Mouse (Mus musculus): ENCODE data around the gene Rexo4.

The Rexo4 gene

GRCm38 (mm10) chr2:26941539-26941938 lies 22.6 kb downstream of the Rexo4 start:
- peak; percentile 95 for DNase-seq

GRCm38 (mm10) chr2:26936425-26936824 lies 27.8 kb downstream of the Rexo4 start:
- DNase-seq = no peak

GRCm38 (mm10) chr2:26935286-26935685 lies 28.9 kb downstream of the Rexo4 start:
- no peak for DNase-seq

- DNase-seq = peak; percentile 99
Observed at GRCm38 (mm10) chr2:26933304-26934055, 30.7 kb downstream of the Rexo4 start, which contains the start of the genes Surf4 and Stkld1. Gene Surf4, minus strand, starts transcription at chr2:26933928. Gene Stkld1, plus strand, starts transcription at chr2:26934047.

GRCm38 (mm10) chr2:26932473-26933303 lies 31.5 kb downstream of the Rexo4 start:
- no peak for DNase-seq

GRCm38 (mm10) chr2:26930390-26930789 lies 33.8 kb downstream of the Rexo4 start:
- DNase-seq = no peak

- no peak for DNase-seq
Observed at GRCm38 (mm10) chr2:26927745-26928476, 36.3 kb downstream of the Rexo4 start.

- DNase-seq = peak; percentile 94
Observed at GRCm38 (mm10) chr2:26921784-26922183, 42.4 kb downstream of the Rexo4 start.

- DNase-seq = no peak
Observed at GRCm38 (mm10) chr2:26920190-26920855, 43.9 kb downstream of the Rexo4 start.

- no peak for DNase-seq
Observed at GRCm38 (mm10) chr2:26919684-26920083, 44.5 kb downstream of the Rexo4 start.

- DNase-seq = no peak
Observed at GRCm38 (mm10) chr2:26916738-26917137, 47.4 kb downstream of the Rexo4 start.

- peak; percentile 99 for DNase-seq
Observed at GRCm38 (mm10) chr2:26915927-26916728, 48.1 kb downstream of the Rexo4 start, which contains the start of the genes Surf2 and Surf1. Gene Surf2, plus strand, starts transcription at chr2:26916367. Gene Surf1, minus strand, starts transcription at chr2:26916530.

GRCm38 (mm10) chr2:26914148-26914941 lies 49.8 kb downstream of the Rexo4 start:
- DNase-seq = no peak

GRCm38 (mm10) chr2:26913416-26914147 lies 50.6 kb downstream of the Rexo4 start:
- DNase-seq = no peak

- DNase-seq = peak; percentile 78
Observed at GRCm38 (mm10) chr2:26912253-26912770, 51.9 kb downstream of the Rexo4 start.

- DNase-seq = peak; percentile 94
Observed at GRCm38 (mm10) chr2:26910994-26911765, 53.0 kb downstream of the Rexo4 start.

- DNase-seq = peak; percentile 100
Observed at GRCm38 (mm10) chr2:26910124-26910993, 53.8 kb downstream of the Rexo4 start, which contains the start of the genes Med22 and Rpl7a. Gene Med22, minus strand, starts transcription at chr2:26910677. Gene Rpl7a, plus strand, starts transcription at chr2:26910764.

GRCm38 (mm10) chr2:26909387-26909784 lies 54.8 kb downstream of the Rexo4 start:
- DNase-seq = no peak
